In the genomic region with DNA sequence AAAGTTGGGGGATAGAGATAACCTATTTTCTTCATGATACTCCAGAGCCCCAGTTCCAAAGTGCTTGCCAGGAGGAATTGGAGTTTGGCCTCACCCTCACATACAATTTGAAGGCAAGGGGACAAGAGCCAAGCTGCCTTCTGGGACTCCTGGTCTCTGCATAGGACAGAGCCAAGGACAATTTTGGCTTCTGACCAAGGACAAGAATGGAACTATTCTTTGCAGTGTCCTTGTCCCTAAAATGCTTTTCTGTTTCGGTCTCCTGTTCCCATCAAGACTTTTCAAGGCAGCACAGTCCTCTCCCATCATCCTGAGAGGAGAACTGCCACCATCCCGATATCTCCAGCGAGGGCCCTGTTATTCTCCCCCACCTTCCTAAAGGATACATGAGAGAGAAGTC, we compare ENCODE assay signal across 28 mouse cellular contexts. TPM values are rescaled to one million over a fixed set of nuclear protein-coding genes. Genes with fewer than 3 reads are reported as not detected.
DNase-seq lines count a peak whose midpoint lies in the region; ATAC-seq lines count a peak whose summit lies in the region.
"Had no signal": no experiment of that assay in that cellular context is flagged by ENCODE, and none has a peak within 500 bp of the region (broad histone marks: within the 10 kb centered on the region; RNA-seq: fewer than 3 reads in every experiment).

No protein-coding gene starts in this region.

- no peak; the same call in 1 of the 2 replicates for ATAC-seq in cerebellum, adult (ENCODE audit: insufficient number of reproducible peaks, low FRiP score, low TSS enrichment)
- ATAC-seq: forebrain, embryonic 16.5 days; intestine, embryonic 16.5 days; midbrain, embryonic 16.5 days; Patski had no signal

- intact Hi-C loops in heart, postnatal 10 days (cut with DNase I): no loop called here
- intact Hi-C loops in heart, postnatal 25 days (cut with DNase I): no loop called here

- DNase-seq in adrenal gland, postnatal 10 days: peak; percentile 23
- no peak for DNase-seq in adrenal gland, postnatal 25 days
- peak; percentile 34 for DNase-seq in cerebellum, adult 9-10 months
- DNase-seq in heart, postnatal 10 days: peak; percentile 26 to 34
- no peak for DNase-seq in heart, postnatal 25 days (ENCODE audit: low spot score)
- no peak for DNase-seq in thymus, postnatal 4 days
- DNase-seq: gastrocnemius, adult 2 months; gastrocnemius, postnatal 36 days; kidney, adult 8-10 months; kidney, postnatal 4 days; lung, postnatal 36 days; right cerebral cortex, postnatal 25 days; thymus, adult 18-20 months; thymus, postnatal 25 days had no signal

RNA-seq across cellular contexts. Expression of a gene that starts 8.2 kb away (rescaled TPM):
- under 1 TPM in 1 of 2 experiments, not detected in 1; 0.24 TPM for total RNA-seq in adrenal gland, postnatal 10 days (2021)
- not detected in 2 replicates for total RNA-seq in adrenal gland, postnatal 25 days (2021)
- total RNA-seq in heart, postnatal 10 days (2021): not detected
- total RNA-seq in heart, postnatal 25 days (2021): not detected
- total RNA-seq: common myeloid progenitor, adult 5-6 weeks; gastrocnemius, adult 2 months; gastrocnemius, postnatal 36 days; heart, postnatal 36 days; layer of hippocampus, adult 8-10 months; layer of hippocampus, postnatal 25 days; left cerebral cortex, adult 8-10 months; left cerebral cortex, postnatal 36 days; megakaryocyte, adult 5-6 weeks; MEL; neutrophil, adult 5-6 weeks had no signal

Comparison
In these comparisons a context has a peak if more than half of its experiments do, and no peak if none do; other contexts are left out.
1. DNase-seq: peak in adrenal gland, postnatal 10 days (single experiment), cerebellum, adult 9-10 months (single experiment) and heart, postnatal 10 days (2 of 2); none in adrenal gland, postnatal 25 days (single experiment), heart, postnatal 25 days (single experiment) and thymus, postnatal 4 days (single experiment).